Mouse (Mus musculus) C2C12 (cell line): Measurements from ENCODE around the gene Dock4. TPM values are rescaled to one million over a fixed set of nuclear protein-coding genes. Genes with fewer than 3 reads are reported as not detected.

Source experiments
- H3K27me3 ChIP-seq: one replicate; pipeline ENCODE4 v1.6.1; 2011; ENCODE audit not compliant: control insufficient read depth, insufficient read depth, insufficient read length
- H3K36me3 ChIP-seq: one replicate; pipeline ENCODE4 v1.6.1; 2011; ENCODE audit not compliant: control insufficient read depth, insufficient read depth
- H3K4me3 ChIP-seq: one replicate; pipeline ENCODE4 v1.5.1; 2011; ENCODE audit warnings: mild to moderate bottlenecking, control low read depth; ENCODE audit not compliant: poor library complexity, insufficient read depth, severe bottlenecking
- H3K79me2 ChIP-seq: one replicate; pipeline ENCODE4 v1.6.1; 2011; ENCODE audit not compliant: control insufficient read depth, insufficient read depth
- H3K79me3 ChIP-seq: one replicate; pipeline ENCODE4 v1.6.1; 2011; ENCODE audit warnings: low read depth, control low read depth
- H3ac ChIP-seq: one replicate; pipeline ENCODE3; 2011; ENCODE audit warnings: low read depth; ENCODE audit not compliant: control insufficient read depth, insufficient read length
- CEBPB ChIP-seq: IDR thresholded peaks from one replicate; pipeline ENCODE4 v1.6.1; 2011; ENCODE audit warnings: low read depth, mild to moderate bottlenecking, control low read depth, moderate library complexity
- CTCF ChIP-seq: IDR thresholded peaks from one replicate; pipeline ENCODE4 v1.5.1; 2011; ENCODE audit not compliant: control insufficient read depth, insufficient read depth, insufficient read length
- FOSL1 ChIP-seq: IDR thresholded peaks from one replicate; pipeline ENCODE4 v1.8.0; 2011; ENCODE audit warnings: mild to moderate bottlenecking, low read length; ENCODE audit not compliant: poor library complexity, insufficient read depth, severe bottlenecking
- MAX ChIP-seq: IDR thresholded peaks from one replicate; pipeline ENCODE4 v1.6.1; 2011; ENCODE audit warnings: mild to moderate bottlenecking, control low read depth
- MYOD1 ChIP-seq: IDR thresholded peaks from one replicate; pipeline ENCODE4 v1.6.1; 2011; ENCODE audit warnings: low read depth; ENCODE audit not compliant: control insufficient read depth, insufficient read length
- MYOG ChIP-seq: IDR thresholded peaks from one replicate; pipeline ENCODE4 v1.6.1; 2011; ENCODE audit not compliant: control insufficient read depth, insufficient read length; ENCODE audit errors: extremely low read depth
- USF1 ChIP-seq: IDR thresholded peaks from one replicate; pipeline ENCODE4 v1.6.1; 2011; ENCODE audit warnings: low read depth, mild to moderate bottlenecking, control low read depth, moderate library complexity
- long read RNA-seq, 2 experiments: library from polyadenylated mRNA; unstranded; transcript quantifications; one replicate each; pipeline ENCODE4 v2.0.0; 2019 to 2020
- polyA plus RNA-seq: library from polyadenylated mRNA; unstranded; fragments of >200 nt; fragmentation: generic; extraction: Trizol; gene quantifications from one replicate; pipeline ENCODE4 v1.2.1, GENCODE M21; 2012; ENCODE audit warnings: missing spikeins

Gene Dock4
- polyA plus RNA-seq: 0.80 TPM
- long read RNA-seq, experiment 1, partial matches to known transcripts: 2 of 4 reads
- long read RNA-seq, experiment 1, other reads (novel, unspliced or antisense): 2 of 4 reads
- long read RNA-seq, experiment 2, partial matches to known transcripts: 0 of 1 reads
- long read RNA-seq, experiment 2, other reads (novel, unspliced or antisense): 0 of 1 reads

DNA sequence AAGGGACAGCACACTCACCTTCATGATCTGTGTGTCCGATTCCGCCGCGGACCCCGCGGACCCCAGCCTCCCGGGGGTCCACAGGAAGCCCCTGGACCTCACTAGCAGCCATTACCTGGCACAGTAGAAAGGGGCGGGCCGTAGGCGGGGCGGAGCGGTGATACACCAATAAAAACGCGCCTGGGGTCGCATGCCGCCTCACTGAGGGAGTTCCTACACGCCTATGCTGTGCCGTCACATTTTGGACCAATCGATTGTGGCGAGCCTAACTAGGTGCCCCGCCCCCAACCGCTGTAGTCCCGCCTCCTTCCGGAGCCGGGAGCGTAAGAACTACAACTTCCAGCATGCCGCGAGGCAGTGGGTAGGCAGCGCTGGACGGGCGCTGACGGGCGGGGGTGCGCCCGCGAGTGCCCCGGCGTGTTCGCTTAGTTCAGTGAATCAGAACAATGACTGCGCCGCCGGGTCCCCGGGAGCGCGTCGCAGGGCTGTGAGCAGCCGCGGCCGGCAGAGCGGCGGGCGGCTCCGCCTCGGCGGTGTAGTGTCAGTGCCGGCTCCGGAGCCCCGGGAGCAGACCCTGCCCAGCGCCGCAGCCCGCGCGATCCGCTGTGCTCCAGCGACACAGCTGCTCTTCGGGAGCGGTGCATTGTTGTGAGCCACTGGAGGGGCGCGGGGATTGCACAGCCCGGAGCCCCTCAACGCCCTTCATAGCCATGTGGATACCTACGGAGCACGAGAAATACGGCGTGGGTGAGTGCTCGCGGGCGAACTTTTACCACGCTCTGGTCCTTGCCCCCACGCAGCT lies at the start of gene Dock4, which contains the start of gene Zfp277:
TSS of gene Dock4 (plus strand) at position 305 of the 802 bp plus-strand sequence.
TSS of gene Zfp277 (minus strand) at position 255 of the 802 bp plus-strand sequence.
- Histone ChIP-seq H3K27me3 (no peaks in the 10 kb centered on the region), H3ac (peak within 1 kb of the TSS; percentile 93), H3K36me3 (no peaks in the 10 kb centered on the region), H3K4me3 (peak within 1 kb of the TSS; percentile 87), H3K79me2 (no peaks in the 10 kb centered on the region), H3K79me3 (peaks cover 2% of the 10 kb centered on the region)
- TF ChIP-seq CTCF: no peak
- TF ChIP-seq MAX: peak; percentile 60

DNA sequence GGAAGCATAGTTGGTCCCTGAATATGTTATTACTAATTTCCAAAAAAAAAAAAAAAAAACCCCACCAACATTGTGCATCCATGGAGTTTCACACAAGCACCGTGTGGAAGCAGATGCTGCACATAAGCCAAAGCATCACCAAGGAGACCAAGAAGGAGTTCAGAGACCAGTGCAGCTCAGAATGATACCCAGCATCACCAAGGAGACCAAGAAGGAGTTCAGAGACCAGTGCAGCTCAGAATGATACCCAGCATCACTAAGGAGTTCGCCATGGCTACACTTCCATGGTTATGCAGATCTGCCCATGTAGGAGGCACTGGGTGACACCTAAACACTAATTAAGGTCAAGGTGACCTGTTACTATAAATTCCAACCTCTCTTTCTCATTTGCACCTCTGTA lies 46.8 kb upstream of the Dock4 start:
- TF ChIP-seq FOSL1: no peak
- TF ChIP-seq MYOG: no peak
- no peak for TF ChIP-seq MAX
- no peaks in the 10 kb centered on the region for H3K79me2 ChIP-seq
- H3K36me3 ChIP-seq: no peaks in the 10 kb centered on the region
- no peaks in the 10 kb centered on the region for H3K27me3 ChIP-seq
- no peak overlapping the region for H3ac ChIP-seq
- H3K4me3 ChIP-seq: no peak overlapping the region
- no peaks in the 10 kb centered on the region for H3K79me3 ChIP-seq

DNA sequence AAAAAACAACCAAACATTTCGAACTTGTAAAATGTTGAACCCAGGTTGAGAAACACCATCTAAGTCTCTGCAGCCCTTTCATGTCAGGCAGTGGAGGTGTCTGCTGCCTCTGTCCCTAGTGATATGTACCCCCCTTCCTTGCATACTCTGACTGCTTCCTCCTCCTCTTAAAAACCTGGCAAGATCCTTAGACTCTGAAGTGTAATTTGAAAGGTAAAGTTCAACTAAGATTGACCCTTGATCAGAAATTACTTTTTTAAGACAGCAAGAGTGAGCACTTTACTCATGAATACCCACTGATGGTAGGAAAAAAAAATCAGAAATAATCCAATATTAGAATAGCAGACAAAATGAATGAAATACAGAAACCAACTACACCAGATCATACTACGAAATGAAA lies 46.4 kb upstream of the Dock4 start:
- no peak overlapping the region for H3ac ChIP-seq
- H3K4me3 ChIP-seq: no peak overlapping the region
- H3K27me3 ChIP-seq: no peaks in the 10 kb centered on the region

DNA sequence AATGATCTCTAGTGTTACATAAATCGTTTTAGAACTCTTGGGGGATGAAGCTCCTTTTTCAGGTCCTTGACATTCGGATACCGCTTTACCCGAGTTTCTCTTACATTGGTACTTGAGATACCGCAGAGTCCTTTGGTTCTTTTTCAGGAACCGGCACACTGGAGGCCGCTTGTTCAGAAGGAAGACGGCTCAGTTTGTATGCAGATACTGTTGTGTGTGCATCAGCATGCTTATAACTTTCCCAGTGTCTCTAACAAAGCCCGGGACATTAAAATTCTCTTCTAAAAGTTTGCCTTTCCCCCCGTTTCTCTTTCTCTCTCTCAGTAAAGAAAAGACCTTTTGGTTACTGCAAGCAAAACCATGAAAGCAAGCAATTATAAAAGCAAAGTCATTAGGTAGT lies 45.9 kb upstream of the Dock4 start:
- Histone ChIP-seq H3K79me2 (no peaks in the 10 kb centered on the region), H3K4me3 (no peak overlapping the region), H3K79me3 (no peaks in the 10 kb centered on the region), H3K27me3 (no peaks in the 10 kb centered on the region), H3K36me3 (no peaks in the 10 kb centered on the region), H3ac (no peak overlapping the region)
- no peak for TF ChIP-seq CTCF
- TF ChIP-seq CEBPB: no peak
- TF ChIP-seq MYOD1: no peak
- no peak for TF ChIP-seq MAX
- no peak for TF ChIP-seq MYOG
- TF ChIP-seq FOSL1: no peak
- no peak for TF ChIP-seq USF1

More for the DNA sequence above, 46.4 kb upstream of the Dock4 start:
- H3K79me2 ChIP-seq: no peaks in the 10 kb centered on the region
- H3K79me3 ChIP-seq: no peaks in the 10 kb centered on the region
- no peak for TF ChIP-seq MYOD1
- no peak for TF ChIP-seq MAX
- TF ChIP-seq MYOG: no peak
- no peak for TF ChIP-seq FOSL1
- no peak for TF ChIP-seq USF1
- no peak for TF ChIP-seq CTCF
- TF ChIP-seq CEBPB: no peak
- H3K36me3 ChIP-seq: no peaks in the 10 kb centered on the region

DNA sequence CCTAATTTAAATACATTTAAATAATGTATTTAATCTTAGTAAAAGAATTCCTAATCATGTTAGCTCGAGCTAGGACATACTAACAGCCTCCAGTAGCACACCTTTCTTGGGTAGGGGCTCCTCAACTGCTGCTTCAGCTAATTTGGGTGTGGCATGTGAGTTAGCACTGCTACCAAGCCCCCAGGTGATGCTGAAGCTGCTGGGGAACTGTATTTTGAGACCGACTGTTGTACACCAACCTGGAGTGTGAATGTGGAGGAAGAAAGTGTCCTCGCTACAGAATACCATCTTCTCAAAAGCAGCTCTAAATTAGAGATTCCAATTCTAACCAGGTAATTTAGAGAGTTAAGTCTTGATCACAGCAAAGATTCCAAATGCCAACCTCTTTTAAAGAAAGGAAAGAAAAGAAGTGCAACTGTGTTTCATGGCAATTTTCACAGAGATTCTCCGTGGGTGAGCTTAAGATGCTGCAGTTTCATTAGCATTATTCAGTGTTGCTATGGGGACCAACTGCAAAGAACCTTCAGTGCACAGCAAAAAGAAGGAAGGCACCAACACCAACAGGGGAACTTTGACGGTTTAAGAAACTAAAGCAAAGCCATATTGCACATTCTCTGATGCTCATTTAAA lies 31.0 kb upstream of the Dock4 start:
- no peaks in the 10 kb centered on the region for H3K27me3 ChIP-seq
- H3K79me3 ChIP-seq: no peaks in the 10 kb centered on the region
- no peak overlapping the region for H3K4me3 ChIP-seq
- TF ChIP-seq CEBPB (no peak), MYOD1 (no peak), FOSL1 (no peak), MYOG (no peak), USF1 (no peak)
- H3K36me3 ChIP-seq: no peaks in the 10 kb centered on the region
- no peaks in the 10 kb centered on the region for H3K79me2 ChIP-seq
- H3ac ChIP-seq: no peak overlapping the region
